Mouse (Mus musculus) olfactory bulb, adult 2 months (tissue): Measurements from ENCODE around the gene Apopt1.

Experiments used
- CTCF ChIP-seq: fragments of 200-500 bp; IDR thresholded peaks from 2 replicates; pipeline ENCODE4 v1.5.1; 2012; ENCODE audit warnings: low read depth, mild to moderate bottlenecking, low read length, moderate library complexity; ENCODE audit not compliant: insufficient read depth
- POLR2A ChIP-seq: fragments of 200-500 bp; IDR thresholded peaks from 2 replicates; pipeline ENCODE4 v1.6.1; 2012; ENCODE audit warnings: mild to moderate bottlenecking, low read depth, low read length, moderate library complexity; ENCODE audit not compliant: insufficient read depth

GRCm38 (mm10) chr12:111668457-111668912, 44.6 kb upstream of the Apopt1 start:
- TF ChIP-seq CTCF (peak; percentile 78), POLR2A (peak; percentile 58)
